Mouse (Mus musculus) C2C12 (cell line): ENCODE data around the gene Hsd17b3. TPM values are rescaled to one million over a fixed set of nuclear protein-coding genes. Genes with fewer than 3 reads are reported as not detected.

Source experiments
- H3K27me3 ChIP-seq: one replicate; pipeline ENCODE4 v1.6.1; 2011; ENCODE audit not compliant: control insufficient read depth, insufficient read depth, insufficient read length
- H3K36me3 ChIP-seq: one replicate; pipeline ENCODE4 v1.6.1; 2011; ENCODE audit not compliant: control insufficient read depth, insufficient read depth
- H3K4me3 ChIP-seq: one replicate; pipeline ENCODE4 v1.5.1; 2011; ENCODE audit warnings: mild to moderate bottlenecking, control low read depth; ENCODE audit not compliant: poor library complexity, insufficient read depth, severe bottlenecking
- H3K79me2 ChIP-seq: one replicate; pipeline ENCODE4 v1.6.1; 2011; ENCODE audit not compliant: control insufficient read depth, insufficient read depth
- H3K79me3 ChIP-seq: one replicate; pipeline ENCODE4 v1.6.1; 2011; ENCODE audit warnings: low read depth, control low read depth
- H3ac ChIP-seq: one replicate; pipeline ENCODE3; 2011; ENCODE audit warnings: low read depth; ENCODE audit not compliant: control insufficient read depth, insufficient read length
- CEBPB ChIP-seq: IDR thresholded peaks from one replicate; pipeline ENCODE4 v1.6.1; 2011; ENCODE audit warnings: low read depth, mild to moderate bottlenecking, control low read depth, moderate library complexity
- CTCF ChIP-seq: IDR thresholded peaks from one replicate; pipeline ENCODE4 v1.5.1; 2011; ENCODE audit not compliant: control insufficient read depth, insufficient read depth, insufficient read length
- FOSL1 ChIP-seq: IDR thresholded peaks from one replicate; pipeline ENCODE4 v1.8.0; 2011; ENCODE audit warnings: mild to moderate bottlenecking, low read length; ENCODE audit not compliant: poor library complexity, insufficient read depth, severe bottlenecking
- MAX ChIP-seq: IDR thresholded peaks from one replicate; pipeline ENCODE4 v1.6.1; 2011; ENCODE audit warnings: mild to moderate bottlenecking, control low read depth
- MYOD1 ChIP-seq: IDR thresholded peaks from one replicate; pipeline ENCODE4 v1.6.1; 2011; ENCODE audit warnings: low read depth; ENCODE audit not compliant: control insufficient read depth, insufficient read length
- MYOG ChIP-seq: IDR thresholded peaks from one replicate; pipeline ENCODE4 v1.6.1; 2011; ENCODE audit not compliant: control insufficient read depth, insufficient read length; ENCODE audit errors: extremely low read depth
- USF1 ChIP-seq: IDR thresholded peaks from one replicate; pipeline ENCODE4 v1.6.1; 2011; ENCODE audit warnings: low read depth, mild to moderate bottlenecking, control low read depth, moderate library complexity
- polyA plus RNA-seq: library from polyadenylated mRNA; unstranded; fragments of >200 nt; fragmentation: generic; extraction: Trizol; gene quantifications from one replicate; pipeline ENCODE4 v1.2.1, GENCODE M21; 2012; ENCODE audit warnings: missing spikeins

Gene Hsd17b3
- polyA plus RNA-seq, 1 experiment: not detected

DNA sequence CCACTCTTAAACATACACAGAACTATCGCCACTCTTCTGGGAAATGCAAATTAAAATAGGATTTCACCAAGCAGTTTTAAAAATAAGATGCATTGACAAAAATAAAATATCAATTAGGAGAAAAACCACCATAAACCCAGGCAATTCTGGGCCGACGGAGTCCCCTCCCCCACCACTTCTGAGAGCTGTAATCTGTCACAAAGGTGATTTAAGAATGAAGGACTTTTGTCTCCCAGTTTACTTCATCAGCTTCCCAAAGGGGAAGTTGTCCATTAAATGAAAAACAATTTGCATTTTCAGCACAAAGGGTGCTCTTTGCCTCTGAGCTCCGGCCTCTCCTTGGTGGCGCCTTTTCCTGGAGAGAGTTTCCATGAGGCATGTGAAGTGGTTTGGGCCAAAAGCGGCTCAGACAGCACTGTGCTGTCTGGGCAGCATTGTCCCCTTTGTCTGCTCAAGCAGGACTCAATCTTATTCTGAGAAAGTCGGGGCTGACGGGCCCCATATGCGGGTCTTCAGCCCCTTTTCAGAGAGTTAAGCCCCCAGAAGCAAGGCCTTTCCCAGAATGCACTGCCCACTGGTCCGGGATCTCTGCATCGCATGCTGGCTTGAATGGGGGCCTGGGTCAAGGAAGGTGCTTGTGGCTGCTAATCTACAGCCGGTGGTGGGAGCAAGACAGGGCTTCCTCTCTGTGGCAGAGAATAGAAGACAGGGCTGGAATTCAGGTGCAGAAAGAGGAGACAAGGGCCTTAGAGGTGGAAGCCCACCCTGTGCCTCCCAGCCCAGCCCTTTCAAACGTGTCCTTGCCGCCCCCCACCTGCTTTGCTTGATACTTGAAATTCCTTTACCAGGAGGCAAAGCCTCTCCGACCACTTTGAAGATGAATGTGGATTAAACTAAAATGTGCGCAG, 7.8 kb downstream of the Hsd17b3 start:
- Histone ChIP-seq H3K4me3 (no peak overlapping the region), H3K79me2 (no peaks in the 10 kb centered on the region), H3K27me3 (no peaks in the 10 kb centered on the region), H3K36me3 (no peaks in the 10 kb centered on the region), H3K79me3 (no peaks in the 10 kb centered on the region), H3ac (no peak overlapping the region)
- TF ChIP-seq MAX (no peak), MYOG (no peak), FOSL1 (no peak), MYOD1 (no peak), USF1 (no peak), CEBPB (no peak), CTCF (no peak)

DNA sequence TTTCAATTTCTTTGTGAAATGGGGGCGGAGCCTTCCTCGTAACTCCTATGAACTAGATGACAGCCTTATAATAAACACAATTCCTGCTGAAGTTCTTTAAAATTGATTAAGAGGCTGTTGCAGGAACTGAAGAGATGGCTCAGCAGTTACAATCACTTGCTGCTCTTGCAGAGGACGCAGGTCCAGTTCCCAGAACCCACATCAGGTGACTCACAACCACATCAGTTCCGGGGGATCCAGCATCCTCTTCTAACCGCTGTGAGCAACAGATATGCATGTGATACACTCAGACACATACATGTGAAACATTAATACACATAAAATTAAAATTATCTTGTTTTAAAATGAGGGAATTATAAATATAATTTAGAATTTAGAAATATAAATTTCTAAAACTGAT, 11.4 kb downstream of the Hsd17b3 start:
- H3K27me3 ChIP-seq: no peaks in the 10 kb centered on the region
- H3ac ChIP-seq: no peak overlapping the region
- H3K79me3 ChIP-seq: no peaks in the 10 kb centered on the region
- TF ChIP-seq CTCF (no peak), MYOG (no peak), USF1 (no peak), CEBPB (no peak), MAX (no peak), FOSL1 (no peak), MYOD1 (no peak)
- H3K36me3 ChIP-seq: no peaks in the 10 kb centered on the region
- H3K4me3 ChIP-seq: no peak overlapping the region
- H3K79me2 ChIP-seq: no peaks in the 10 kb centered on the region

DNA sequence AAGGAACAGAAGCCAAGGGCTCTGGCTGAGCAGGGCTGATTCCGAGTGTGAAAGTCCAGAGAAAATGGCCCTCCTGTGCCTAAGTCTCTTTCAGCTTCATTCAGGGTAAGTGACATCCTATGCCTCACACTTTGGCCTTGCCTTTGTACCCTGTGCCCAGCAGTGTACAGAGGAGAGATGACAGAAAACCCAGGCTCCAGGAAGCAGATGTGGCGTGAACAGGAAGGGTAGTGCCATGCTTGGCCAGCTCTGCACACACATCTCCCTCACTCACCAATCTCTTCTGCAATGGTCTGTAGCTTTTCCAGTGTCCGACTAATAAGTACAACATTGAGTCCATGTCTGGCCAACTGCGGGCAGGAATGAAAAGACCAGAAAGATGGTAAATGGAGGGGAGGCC, 13.0 kb downstream of the Hsd17b3 start:
- Histone ChIP-seq H3K79me3 (no peaks in the 10 kb centered on the region), H3K36me3 (no peaks in the 10 kb centered on the region), H3K79me2 (no peaks in the 10 kb centered on the region), H3K27me3 (no peaks in the 10 kb centered on the region), H3K4me3 (no peak overlapping the region), H3ac (no peak overlapping the region)
- TF ChIP-seq MYOD1: no peak
- no peak for TF ChIP-seq CTCF
- TF ChIP-seq FOSL1: no peak
- TF ChIP-seq MAX: no peak
- no peak for TF ChIP-seq USF1
- TF ChIP-seq MYOG: no peak
- TF ChIP-seq CEBPB: no peak

DNA sequence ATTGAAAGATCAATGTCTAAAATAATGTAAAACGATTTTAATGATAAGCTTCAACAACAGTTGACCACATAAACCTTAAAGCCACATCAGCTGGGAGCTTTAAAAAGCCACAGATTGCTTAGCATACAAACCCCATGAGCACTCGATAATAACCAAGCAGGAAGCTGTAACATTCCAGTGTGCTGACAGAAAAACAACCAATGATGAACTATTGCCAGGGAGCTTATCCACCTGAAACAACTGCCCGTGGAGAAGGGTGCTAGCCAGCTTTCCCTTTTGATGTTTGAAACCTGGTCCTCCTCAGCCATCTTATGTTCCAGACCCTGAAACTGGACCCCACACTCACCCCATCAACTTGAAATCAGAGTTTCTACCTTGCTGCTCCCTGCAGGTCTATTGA, 22.4 kb downstream of the Hsd17b3 start:
- H3K27me3 ChIP-seq: peaks cover 7% of the 10 kb centered on the region
- no peaks in the 10 kb centered on the region for H3K36me3 ChIP-seq
- H3K4me3 ChIP-seq: no peak overlapping the region
- TF ChIP-seq CTCF (no peak), MAX (no peak), MYOG (no peak), MYOD1 (no peak), CEBPB (no peak), FOSL1 (no peak), USF1 (no peak)
- no peaks in the 10 kb centered on the region for H3K79me3 ChIP-seq
- H3K79me2 ChIP-seq: no peaks in the 10 kb centered on the region
- no peak overlapping the region for H3ac ChIP-seq

DNA sequence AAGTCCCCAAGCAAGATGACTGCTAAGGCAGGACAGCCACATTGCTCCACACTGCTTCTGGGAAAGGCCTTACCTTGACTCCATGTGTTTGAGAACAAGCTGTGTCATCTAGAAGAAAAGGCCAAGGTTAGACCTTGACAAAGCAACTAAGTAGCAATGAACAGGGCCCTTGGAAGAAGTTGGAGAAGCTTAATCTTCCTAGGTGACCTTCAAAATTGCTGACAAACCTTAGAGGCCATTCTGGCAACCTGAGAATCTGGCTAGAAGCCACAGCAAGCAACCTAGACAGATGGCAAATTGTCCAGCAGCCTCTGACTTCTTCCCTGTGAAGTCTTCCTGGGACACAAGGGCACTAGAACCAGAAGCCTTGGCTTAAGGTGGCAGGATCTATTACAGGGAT, 24.8 kb downstream of the Hsd17b3 start:
- Histone ChIP-seq H3K36me3 (no peaks in the 10 kb centered on the region), H3K27me3 (peaks cover 9% of the 10 kb centered on the region), H3K79me2 (no peaks in the 10 kb centered on the region), H3ac (no peak overlapping the region), H3K4me3 (no peak overlapping the region), H3K79me3 (no peaks in the 10 kb centered on the region)
- no peak for TF ChIP-seq CEBPB
- TF ChIP-seq USF1: no peak
- TF ChIP-seq MYOG: no peak
- TF ChIP-seq CTCF: no peak
- TF ChIP-seq FOSL1: no peak
- no peak for TF ChIP-seq MYOD1
- TF ChIP-seq MAX: no peak

DNA sequence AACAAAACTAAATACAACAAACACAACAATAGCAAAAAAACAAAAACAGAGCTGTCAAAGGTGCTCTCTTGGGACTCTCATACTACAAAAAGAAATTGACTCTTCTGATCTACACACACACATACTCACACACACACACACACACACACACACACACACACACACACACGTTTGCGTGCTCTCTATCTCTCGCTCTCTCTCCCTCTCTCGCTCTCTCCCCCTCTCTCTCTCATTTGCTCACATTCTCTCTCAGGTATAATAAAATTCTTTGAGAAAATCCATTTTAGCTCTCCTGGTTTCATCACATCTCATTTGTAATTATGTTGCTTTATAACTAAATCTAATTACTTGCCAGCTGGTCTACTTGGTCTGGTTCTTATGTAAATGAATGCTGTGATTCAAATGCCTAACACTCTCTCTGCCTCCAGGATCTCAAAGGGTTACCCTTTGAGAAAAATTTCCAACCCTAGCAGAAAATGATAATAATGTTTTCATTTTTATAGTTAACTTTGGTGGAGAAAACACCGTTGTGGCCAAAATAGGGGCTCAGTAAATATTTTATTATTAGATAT, 28.0 kb downstream of the Hsd17b3 start:
- Histone ChIP-seq H3K36me3 (no peaks in the 10 kb centered on the region), H3K27me3 (peaks cover 9% of the 10 kb centered on the region), H3ac (no peak overlapping the region), H3K79me3 (no peaks in the 10 kb centered on the region), H3K79me2 (no peaks in the 10 kb centered on the region), H3K4me3 (no peak overlapping the region)
- TF ChIP-seq FOSL1: no peak
- TF ChIP-seq MYOD1: no peak
- TF ChIP-seq USF1: no peak
- TF ChIP-seq CEBPB: no peak
- no peak for TF ChIP-seq MAX
- no peak for TF ChIP-seq CTCF
- TF ChIP-seq MYOG: no peak
